Mouse (Mus musculus): ENCODE data around the gene Pbx4. TPM values are rescaled to one million over a fixed set of nuclear protein-coding genes. Genes with fewer than 3 reads are reported as not detected.
A peak's percentile ranks its signal among the peaks of the same experiment; 100 is the strongest.

Pbx4 gene
- polyA plus RNA-seq, 1 experiment from 2014 or later, result 8.0 TPM

DNA sequence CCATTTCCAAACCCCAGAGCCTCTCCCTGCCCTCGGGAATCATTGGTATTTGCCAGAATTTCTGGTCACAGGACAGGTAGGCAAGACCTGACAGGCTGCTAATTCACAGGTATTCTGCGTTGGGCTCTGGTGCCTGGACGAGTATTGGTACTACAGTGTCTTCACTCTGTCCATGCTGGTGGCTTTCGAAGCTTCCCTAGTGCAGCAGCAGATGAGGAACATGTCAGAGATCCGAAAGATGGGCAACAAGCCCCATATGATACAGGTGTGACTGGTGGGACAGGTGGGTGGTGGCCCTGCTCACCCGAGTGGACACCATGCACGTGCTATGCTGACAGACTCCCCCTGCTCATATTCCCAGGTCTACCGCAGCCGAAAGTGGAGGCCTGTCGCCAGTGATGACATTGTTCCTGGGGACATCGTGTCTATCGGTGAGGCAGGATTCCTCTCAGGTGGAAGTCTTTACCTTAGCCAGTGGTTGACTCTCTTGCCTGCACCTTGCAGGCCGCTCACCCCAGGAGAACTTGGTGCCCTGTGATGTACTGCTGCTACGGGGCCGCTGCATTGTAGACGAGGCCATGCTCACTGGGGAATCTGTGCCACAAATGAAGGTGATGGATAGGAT, 35.5 kb upstream of the Pbx4 start:
- no peak for TF ChIP-seq CTCF (IDR thresholded peaks at IDR 0.05)
- in situ Hi-C loops (cut with MboI; ENCODE audit: low pct_unique_long_range_greater_than_20kb), result no loop called here
- POLR2A ChIA-PET, result no interaction called here
- no peak for ATAC-seq
- no peaks in the 10 kb centered on the region for H3K27me3 ChIP-seq
- CTCF ChIA-PET, result interaction anchor here (1.3 to 1.5 kb wide), 3 partner anchors 16 to 172 kb away, joined by 3 to 5 read pairs (median 4); partner anchors contain the start of gene Zfp868
- DNase-seq (ENCODE audit: low read depth, low spot score), result no peak

DNA sequence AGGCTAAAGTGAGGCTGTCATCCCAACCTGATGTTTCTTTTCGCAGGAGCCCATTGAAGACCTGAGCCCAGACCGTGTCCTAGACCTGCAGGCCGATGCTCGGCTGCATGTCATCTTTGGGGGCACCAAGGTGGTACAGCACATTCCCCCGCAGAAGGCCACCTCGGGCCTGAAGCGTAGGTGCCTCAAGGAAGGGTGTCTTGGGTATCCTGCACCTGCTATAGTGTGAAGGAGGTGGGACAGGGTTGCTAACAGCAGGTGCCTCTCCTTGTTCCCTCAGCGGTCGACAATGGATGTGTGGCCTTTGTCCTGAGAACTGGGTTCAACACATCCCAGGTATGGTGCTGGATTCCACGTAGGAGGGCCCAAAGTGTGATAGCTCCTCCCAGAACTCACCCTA, 34.6 kb upstream of the Pbx4 start:
- TF ChIP-seq CTCF (IDR thresholded peaks at IDR 0.05), result no peak
- ChIA-PET CTCF (no interaction called here), POLR2A (no interaction called here)
- ATAC-seq (no peak), DNase-seq (ENCODE audit: low read depth, low spot score) (no peak)
- H3K27me3 ChIP-seq, result no peaks in the 10 kb centered on the region
- in situ Hi-C loops (cut with MboI; ENCODE audit: low pct_unique_long_range_greater_than_20kb), result no loop called here

DNA sequence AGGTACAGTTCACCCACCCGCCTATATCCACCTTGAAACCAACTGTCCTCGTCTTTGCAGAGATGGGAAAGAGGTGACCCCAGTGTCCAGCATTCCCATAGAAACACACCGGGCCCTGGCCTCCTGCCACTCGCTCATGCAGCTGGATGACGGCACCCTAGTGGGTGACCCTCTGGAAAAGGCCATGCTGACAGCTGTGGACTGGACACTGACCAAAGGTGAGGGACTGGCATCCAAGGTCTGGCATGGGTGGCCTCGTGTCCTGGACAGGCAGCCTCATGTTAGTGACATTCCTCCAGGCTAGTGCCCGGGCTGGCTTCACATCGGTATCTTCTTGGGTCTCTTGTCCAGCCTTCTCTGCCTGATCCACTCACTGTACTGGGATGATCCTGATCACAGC, 33.0 kb upstream of the Pbx4 start:
- in situ Hi-C loops (cut with MboI; ENCODE audit: low pct_unique_long_range_greater_than_20kb), result no loop called here
- no peak for TF ChIP-seq CTCF (IDR thresholded peaks at IDR 0.05)
- POLR2A ChIA-PET, result no interaction called here
- ATAC-seq, result no peak
- CTCF ChIA-PET, result no interaction called here
- H3K27me3 ChIP-seq, result no peaks in the 10 kb centered on the region
- no peak for DNase-seq (ENCODE audit: low read depth, low spot score)

DNA sequence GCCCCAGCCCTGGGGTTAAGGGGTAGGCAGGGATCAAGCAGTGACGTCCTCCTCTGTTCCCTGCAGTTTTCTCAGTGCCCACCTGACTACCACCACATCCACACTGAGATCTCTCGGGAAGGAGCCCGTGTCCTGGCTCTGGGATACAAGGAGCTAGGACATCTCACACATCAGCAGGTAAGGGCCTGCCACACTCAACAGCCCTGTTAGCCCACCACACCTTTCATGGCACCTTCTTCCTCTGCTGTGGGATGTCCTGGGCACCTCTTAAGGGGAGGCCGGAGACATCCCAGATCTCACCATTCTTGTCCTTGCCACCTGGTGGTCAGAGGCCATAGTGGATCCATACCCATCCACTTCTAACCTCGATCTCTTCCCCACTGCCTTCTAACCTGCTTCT, 32.3 kb upstream of the Pbx4 start:
- no peak for TF ChIP-seq CTCF (IDR thresholded peaks at IDR 0.05)
- ATAC-seq (peak; percentile 9), DNase-seq (ENCODE audit: low read depth, low spot score) (no peak)
- CTCF ChIA-PET, result no interaction called here
- in situ Hi-C loops (cut with MboI; ENCODE audit: low pct_unique_long_range_greater_than_20kb), result loop anchor here (25.0 kb wide), 1 partner anchor 688 kb away; no protein-coding TSS in a partner anchor
- H3K27me3 ChIP-seq, result no peaks in the 10 kb centered on the region
- POLR2A ChIA-PET, result no interaction called here

DNA sequence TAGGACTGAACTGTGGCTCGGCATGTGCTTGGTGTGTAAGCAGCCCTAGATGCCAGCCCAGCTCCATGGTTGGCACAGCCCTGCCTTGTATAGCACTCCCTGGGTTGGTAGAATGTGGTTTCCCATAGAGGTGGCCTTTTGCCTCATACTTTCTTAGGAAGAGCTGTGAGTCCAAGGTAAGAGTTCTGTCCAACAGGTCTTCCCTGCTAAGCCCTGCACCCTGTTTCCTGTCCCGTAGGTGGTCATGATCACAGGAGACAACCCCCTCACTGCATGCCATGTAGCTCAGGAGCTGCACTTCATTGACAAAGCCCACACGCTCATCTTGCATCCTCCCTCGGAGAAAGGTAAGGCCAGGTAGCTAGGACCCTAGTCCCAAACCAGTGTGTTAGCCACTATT, 30.5 kb upstream of the Pbx4 start:
- CTCF ChIA-PET, result no interaction called here
- DNase-seq (ENCODE audit: low read depth, low spot score), result no peak
- no peaks in the 10 kb centered on the region for H3K27me3 ChIP-seq
- POLR2A ChIA-PET, result no interaction called here
- in situ Hi-C loops (cut with MboI; ENCODE audit: low pct_unique_long_range_greater_than_20kb), result loop anchor here (25.0 kb wide), 1 partner anchor 689 kb away; no protein-coding TSS in a partner anchor
- ATAC-seq, result no peak
- no peak for TF ChIP-seq CTCF (IDR thresholded peaks at IDR 0.05)

DNA sequence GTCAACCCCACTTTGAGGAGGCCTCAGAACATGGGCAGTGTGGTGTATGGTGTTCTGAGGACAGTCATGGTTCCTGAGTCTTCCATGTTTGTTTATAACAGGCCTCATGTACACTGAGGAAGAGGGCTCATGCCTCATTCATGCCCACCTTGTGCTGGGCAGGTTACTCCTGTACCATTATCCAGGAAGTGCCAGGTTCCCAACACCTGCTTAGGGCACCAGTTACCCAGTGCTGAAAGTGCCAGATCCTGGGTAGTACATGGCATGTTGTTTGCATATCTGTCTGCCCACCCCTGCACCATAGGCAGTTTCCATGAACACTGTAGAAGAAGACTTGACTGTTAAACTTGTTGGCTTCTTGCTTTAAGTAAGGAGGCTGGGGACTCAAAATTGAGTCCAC, 30.1 kb upstream of the Pbx4 start:
- TF ChIP-seq CTCF (IDR thresholded peaks at IDR 0.05), result no peak
- DNase-seq (ENCODE audit: low read depth, low spot score) (no peak), ATAC-seq (no peak)
- no peaks in the 10 kb centered on the region for H3K27me3 ChIP-seq
- in situ Hi-C loops (cut with MboI; ENCODE audit: low pct_unique_long_range_greater_than_20kb), result loop anchor here (25.0 kb wide), 1 partner anchor 690 kb away; no protein-coding TSS in a partner anchor
- POLR2A ChIA-PET, result no interaction called here
- CTCF ChIA-PET, result no interaction called here

DNA sequence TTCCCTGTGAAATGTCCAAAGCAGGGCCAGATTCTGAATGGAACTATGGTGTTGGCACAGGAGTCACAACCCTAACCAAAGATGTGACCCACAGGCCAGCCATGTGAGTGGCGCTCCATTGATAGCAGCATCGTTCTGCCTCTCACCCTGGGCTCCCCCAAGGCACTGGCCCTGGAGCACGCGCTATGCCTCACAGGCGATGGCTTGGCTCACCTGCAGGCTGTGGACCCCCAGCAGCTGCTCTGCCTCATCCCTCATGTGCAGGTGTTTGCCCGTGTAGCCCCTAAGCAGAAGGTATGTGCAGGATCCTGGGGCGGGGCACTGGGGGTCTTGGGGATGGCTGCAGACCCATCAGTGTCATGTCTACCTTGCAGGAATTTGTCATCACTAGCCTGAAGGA, 28.9 kb upstream of the Pbx4 start:
- in situ Hi-C loops (cut with MboI; ENCODE audit: low pct_unique_long_range_greater_than_20kb), result loop anchor here (25.0 kb wide), 1 partner anchor 691 kb away; no protein-coding TSS in a partner anchor
- TF ChIP-seq CTCF (IDR thresholded peaks at IDR 0.05), result no peak
- POLR2A ChIA-PET, result no interaction called here
- no peaks in the 10 kb centered on the region for H3K27me3 ChIP-seq
- no peak for ATAC-seq
- CTCF ChIA-PET, result no interaction called here
- no peak for DNase-seq (ENCODE audit: low read depth, low spot score)

DNA sequence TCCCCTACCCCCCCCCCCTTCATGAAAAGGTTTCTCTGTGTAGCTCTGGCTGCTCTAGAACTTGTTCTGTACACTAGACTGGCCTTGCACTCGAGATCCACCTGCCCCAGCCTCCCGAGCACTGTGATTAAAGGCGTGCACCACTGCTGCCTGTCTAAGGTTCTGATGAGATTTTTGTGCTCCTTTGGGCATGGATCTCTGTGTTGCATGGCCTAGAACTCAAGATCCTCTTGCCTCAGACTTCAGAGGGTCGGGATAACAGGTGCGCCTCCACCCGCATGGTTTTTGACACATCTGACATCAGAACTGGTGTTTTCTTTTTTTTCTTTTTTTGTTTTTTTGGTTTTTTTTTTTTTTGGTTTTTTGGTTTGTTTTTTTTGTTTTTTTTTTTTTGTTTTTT, 27.8 kb upstream of the Pbx4 start:
- CTCF ChIA-PET, result no interaction called here
- POLR2A ChIA-PET, result no interaction called here
- DNase-seq (ENCODE audit: low read depth, low spot score) (no peak), ATAC-seq (no peak)
- no peaks in the 10 kb centered on the region for H3K27me3 ChIP-seq
- no peak for TF ChIP-seq CTCF (IDR thresholded peaks at IDR 0.05)
- in situ Hi-C loops (cut with MboI; ENCODE audit: low pct_unique_long_range_greater_than_20kb), result loop anchor here (25.0 kb wide), 1 partner anchor 692 kb away; no protein-coding TSS in a partner anchor

DNA sequence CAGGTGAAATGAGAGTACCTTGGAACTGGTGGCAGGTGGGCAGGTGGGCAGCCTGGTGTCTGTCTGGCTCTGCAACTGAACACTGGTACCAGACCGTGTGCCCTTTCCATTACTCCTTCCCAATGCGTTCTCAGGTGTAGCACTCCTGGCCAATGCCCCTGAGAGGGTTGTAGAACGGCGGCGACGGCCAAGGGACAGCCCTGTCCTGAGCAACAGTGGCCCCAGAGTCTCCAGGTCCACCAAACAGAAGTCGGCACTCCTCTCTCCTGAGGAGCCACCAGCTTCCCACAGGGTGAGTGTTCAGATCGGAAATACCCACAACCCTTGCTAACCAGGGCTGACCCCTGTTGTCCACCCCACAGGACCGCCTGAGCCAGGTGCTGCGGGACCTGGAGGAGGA, 27.2 kb upstream of the Pbx4 start:
- no peak for ATAC-seq
- ChIA-PET POLR2A (no interaction called here), CTCF (no interaction called here)
- DNase-seq (ENCODE audit: low read depth, low spot score), result no peak
- no peaks in the 10 kb centered on the region for H3K27me3 ChIP-seq
- no peak for TF ChIP-seq CTCF (IDR thresholded peaks at IDR 0.05)
- in situ Hi-C loops (cut with MboI; ENCODE audit: low pct_unique_long_range_greater_than_20kb), result loop anchor here (25.0 kb wide), 1 partner anchor 693 kb away; no protein-coding TSS in a partner anchor

DNA sequence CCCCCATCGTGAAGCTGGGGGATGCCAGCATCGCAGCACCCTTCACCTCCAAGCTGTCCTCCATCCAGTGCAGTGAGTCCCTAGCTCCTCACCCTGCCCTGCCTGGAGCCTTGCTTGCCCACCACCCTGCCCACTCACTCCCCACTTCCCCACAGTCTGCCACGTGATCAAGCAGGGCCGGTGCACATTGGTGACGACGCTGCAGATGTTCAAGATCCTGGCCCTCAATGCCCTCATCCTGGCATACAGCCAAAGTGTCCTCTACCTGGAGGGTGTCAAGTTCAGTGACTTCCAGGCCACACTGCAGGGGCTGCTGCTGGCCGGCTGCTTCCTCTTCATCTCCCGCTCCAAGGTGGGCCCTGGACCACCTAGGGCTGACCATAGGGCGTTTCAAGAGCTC, 26.8 kb upstream of the Pbx4 start:
- in situ Hi-C loops (cut with MboI; ENCODE audit: low pct_unique_long_range_greater_than_20kb), result loop anchor here (25.0 kb wide), 1 partner anchor 693 kb away; no protein-coding TSS in a partner anchor
- ChIA-PET POLR2A (no interaction called here), CTCF (interaction anchor here (1.0 kb wide), 1 partner anchor 14 kb away, joined by 3 read pairs; no protein-coding TSS in a partner anchor)
- ATAC-seq (no peak), DNase-seq (ENCODE audit: low read depth, low spot score) (no peak)
- no peaks in the 10 kb centered on the region for H3K27me3 ChIP-seq
- no peak for TF ChIP-seq CTCF (IDR thresholded peaks at IDR 0.05)

DNA sequence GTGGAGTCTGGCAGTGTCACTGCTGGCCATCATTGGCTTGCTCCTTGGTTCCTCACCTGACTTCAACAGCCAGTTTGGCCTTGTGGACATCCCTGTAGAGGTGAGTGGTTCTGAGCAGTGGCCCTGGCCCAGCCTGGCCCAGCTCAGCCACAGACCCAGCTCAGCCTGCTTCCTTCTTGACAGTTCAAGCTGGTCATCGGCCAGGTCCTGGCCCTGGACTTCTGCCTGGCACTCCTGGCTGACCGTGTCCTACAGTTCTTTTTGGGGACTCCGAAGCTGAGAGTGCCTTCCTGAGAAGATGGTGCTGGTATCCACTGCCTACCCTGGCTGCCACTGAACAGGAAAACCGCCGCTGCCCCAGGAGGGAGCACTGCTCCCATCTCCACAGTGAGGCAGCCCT, 25.1 kb upstream of the Pbx4 start:
- ChIA-PET CTCF (no interaction called here), POLR2A (no interaction called here)
- in situ Hi-C loops (cut with MboI; ENCODE audit: low pct_unique_long_range_greater_than_20kb), result loop anchor here (25.0 kb wide), 1 partner anchor 695 kb away; no protein-coding TSS in a partner anchor
- TF ChIP-seq CTCF (IDR thresholded peaks at IDR 0.05), result no peak
- H3K27me3 ChIP-seq, result no peaks in the 10 kb centered on the region
- DNase-seq (ENCODE audit: low read depth, low spot score) (no peak), ATAC-seq (no peak)

All from Patski (cell line).